Mouse (Mus musculus): ENCODE measurements around the gene Rai1.

- no peak for TF ChIP-seq POLR2A (IDR thresholded peaks at IDR 0.05; ENCODE audit: control insufficient read depth in 1 of 2, insufficient read depth in 1 of 2, low read depth in 1 of 2, low read length in 2 of 2, poor library complexity in 1 of 2)
- no peak for TF ChIP-seq JUND (IDR thresholded peaks at IDR 0.05; ENCODE audit: low read depth, low read length)
- TF ChIP-seq MAX (IDR thresholded peaks at IDR 0.05; ENCODE audit: low read length) = no peak
- no peak for TF ChIP-seq MAFK (IDR thresholded peaks at IDR 0.05; ENCODE audit: borderline replicate concordance, low read depth, low read length)
- no peak for TF ChIP-seq CTCF (IDR thresholded peaks at IDR 0.05 in 2 of 3, conservative IDR thresholded peaks at IDR 0.05 in 1 of 3; ENCODE audit: control insufficient read depth in 1 of 3, insufficient read depth in 1 of 3, low read depth in 2 of 3, low read length in 3 of 3, poor library complexity in 1 of 3, severe bottlenecking in 1 of 3)
- TF ChIP-seq ZC3H11A (IDR thresholded peaks at IDR 0.05; ENCODE audit: low read depth, low read length) = no peak
Observed at GRCm38 (mm10) chr11:60155690-60156089, 50.9 kb downstream of the Rai1 start.

Measured in MEL (cell line).